Mouse (Mus musculus) pancreas, adult 10 weeks (tissue): Measurements from ENCODE around the gene Trim37. TPM values are rescaled to one million over a fixed set of nuclear protein-coding genes. Genes with fewer than 3 reads are reported as not detected.

ENCODE experiments used
- polyA plus RNA-seq: library from polyadenylated mRNA; stranded (reverse); fragments of 350-450 nt; fragmentation: Illumina TruSeq; extraction: RNeasy Lipid Tissue Mini Kit (QIAGEN cat#74804); gene quantifications from one replicate; pipeline ENCODE4 v1.2.3, GENCODE M21; 2015; ENCODE audit warnings: low read depth, low replicate concordance; ENCODE audit not compliant: insufficient read depth

Gene Trim37
- 2.8 TPM for polyA plus RNA-seq

GRCm38 (mm10) chr11:87126824-87127816 lies at the start of gene Trim37:
Gene Trim37, plus strand, starts transcription at chr11:87127077.

GRCm38 (mm10) chr11:87086290-87086984 lies 40.4 kb upstream of the Trim37 start, which contains the start of gene Smg8:
Gene Smg8, minus strand, starts transcription at chr11:87086774.

GRCm38 (mm10) chr11:87108409-87108754 lies 18.5 kb upstream of the Trim37 start, which contains the start of gene Prr11:
Gene Prr11, minus strand, starts transcription at chr11:87108708.

GRCm38 (mm10) chr11:87108755-87109518 lies 17.9 kb upstream of the Trim37 start, which contains the start of gene Ska2:
Gene Ska2, plus strand, starts transcription at chr11:87109234.

Other genes with a start within 250 kb of the Trim37 start
- 5.9 TPM for gene Ypel2, start 133.4 kb upstream of the Trim37 start, polyA plus RNA-seq
- 2.6 TPM for gene Gdpd1, start 53.0 kb upstream of the Trim37 start, polyA plus RNA-seq
- 1.9 TPM for gene Smg8, start 40.3 kb upstream of the Trim37 start, polyA plus RNA-seq
- not detected for gene Prr11, start 18.4 kb upstream of the Trim37 start, polyA plus RNA-seq
- gene Ska2, start 17.8 kb upstream of the Trim37 start, polyA plus RNA-seq = 3.9 TPM
- gene Ppm1e, start 231.9 kb downstream of the Trim37 start, polyA plus RNA-seq = 0.24 TPM